Mouse (Mus musculus) embryonic facial prominence, embryonic 11.5 days (tissue): Measurements from ENCODE around the gene 1700028J19Rik. TPM values are rescaled to one million over a fixed set of nuclear protein-coding genes. Genes with fewer than 3 reads are reported as not detected.

Experiments used
- ATAC-seq: fragments of 200-750 bp; cut with Nextera tagmentation; replicated peaks from 2 replicates; pipeline ENCODE4 v1.8.0; 2017; ENCODE audit warnings: low read depth; ENCODE audit not compliant: insufficient number of reproducible peaks, low FRiP score, low TSS enrichment
- DNase-seq: peaks from one replicate; pipeline ENCODE4 v3.0.0-alpha.2; 2015; ENCODE audit warnings: low spot score
- H3K27ac ChIP-seq: fragments of 300-500 bp; sonication (generic); replicated peaks from 2 replicates; pipeline ENCODE4 v1.5.1; 2014; ENCODE audit warnings: mild to moderate bottlenecking, low read depth, low read length, control low read depth
- H3K27me3 ChIP-seq: fragments of 300-500 bp; sonication (generic); 2 replicates; pipeline ENCODE4 v1.6.1; 2014; ENCODE audit warnings: mild to moderate bottlenecking, low read length, moderate library complexity, mixed read lengths; ENCODE audit not compliant: control insufficient read depth, insufficient read depth
- H3K36me3 ChIP-seq: fragments of 300-500 bp; sonication (generic); replicated peaks from 2 replicates; pipeline ENCODE4 v1.6.1; 2014; ENCODE audit warnings: low read depth, mild to moderate bottlenecking, low read length, moderate library complexity, mixed read lengths; ENCODE audit not compliant: control insufficient read depth, insufficient read depth
- H3K4me1 ChIP-seq: fragments of 300-500 bp; sonication (generic); 2 replicates; pipeline ENCODE4 v1.6.1; 2014; ENCODE audit warnings: low read length, mixed read lengths; ENCODE audit not compliant: control insufficient read depth, insufficient read depth
- H3K4me2 ChIP-seq: fragments of 300-500 bp; sonication (generic); 2 replicates; pipeline ENCODE4 v1.6.1; 2014; ENCODE audit warnings: low read depth, mild to moderate bottlenecking, control low read depth, low read length, moderate library complexity
- H3K4me3 ChIP-seq: fragments of 300-500 bp; sonication (generic); 2 replicates; pipeline ENCODE4 v1.5.1; 2014; ENCODE audit warnings: low read depth, low read length, control low read depth
- H3K9ac ChIP-seq: fragments of 300-500 bp; sonication (generic); replicated peaks from 2 replicates; pipeline ENCODE4 v1.6.1; 2014; ENCODE audit warnings: mild to moderate bottlenecking, control low read depth, low read length
- H3K9me3 ChIP-seq: fragments of 300-500 bp; sonication (generic); replicated peaks from 2 replicates; pipeline ENCODE4 v1.6.1; 2016; ENCODE audit warnings: mild to moderate bottlenecking, low read length, inconsistent platforms, mixed read lengths; ENCODE audit not compliant: control insufficient read depth
- WGBS: fragments of 180-500 bp; shearing (Covaris S2); extraction: QIAGEN DNeasy Blood & Tissue Kit; methylation state at CpG from one replicate; pipeline ENCODE4 v1.1.7; 2014; 5-methylcytosine and 5-hydroxymethylcytosine counted together
- polyA plus RNA-seq: library from polyadenylated mRNA; unstranded; fragments of >200 nt; fragmentation: Nextera tagmentation; extraction: Ambion mirVana; gene quantifications from 2 replicates; pipeline ENCODE4 v1.2.1, GENCODE M21; 2014

Gene 1700028J19Rik
- polyA plus RNA-seq: 1.00 and 1.9 TPM in 2 replicates

GRCm38 (mm10) chr7:44246055-44246983 lies at the start of gene 1700028J19Rik, which contains the start of gene 2410002F23Rik:
Gene 1700028J19Rik (minus strand): TSS chr7:44246695.
Gene 2410002F23Rik (plus strand): TSS chr7:44246722.
- H3K4me1 ChIP-seq: no peaks in the 10 kb centered on the region
- no peaks in the 10 kb centered on the region for H3K27me3 ChIP-seq
- peak within 1 kb of the TSS; percentile 92 for H3K9ac ChIP-seq
- peak within 1 kb of the TSS; percentile 57 for H3K4me2 ChIP-seq
- peaks cover 9% of the 10 kb centered on the region for H3K36me3 ChIP-seq
- peak within 1 kb of the TSS; percentile 84 for H3K27ac ChIP-seq
- no peaks in the 10 kb centered on the region for H3K9me3 ChIP-seq
- ATAC-seq (peak; percentile 84), DNase-seq (peak; percentile 93)
- peak within 1 kb of the TSS; percentile 95 for H3K4me3 ChIP-seq
- WGBS: under 1% methylated on average over 61 of the region's 62 CpGs

DNA sequence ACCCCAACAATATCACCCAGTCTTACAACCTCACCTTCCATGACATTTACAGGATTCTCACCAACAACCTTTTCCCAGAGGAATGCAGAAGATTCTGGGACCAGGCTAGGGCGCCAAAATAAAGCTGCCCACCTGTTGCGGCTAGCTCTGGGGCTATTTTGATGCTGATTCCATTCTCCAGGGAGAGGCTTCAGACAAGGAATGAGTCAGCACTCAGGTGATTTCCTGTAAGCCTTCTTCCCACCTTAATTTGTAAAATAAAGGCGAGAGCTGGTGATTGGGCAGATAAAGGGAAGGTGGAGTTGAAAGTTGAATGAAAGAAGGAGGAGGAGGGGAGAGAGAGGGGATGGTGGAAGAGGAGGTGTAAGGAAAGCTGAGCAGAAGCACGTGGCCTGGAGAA lies 44.9 kb upstream of the 1700028J19Rik start:
- Histone ChIP-seq H3K27ac (no peak overlapping the region), H3K27me3 (no peaks in the 10 kb centered on the region), H3K4me2 (no peak overlapping the region), H3K36me3 (no peaks in the 10 kb centered on the region), H3K4me3 (no peak overlapping the region), H3K9me3 (no peaks in the 10 kb centered on the region), H3K9ac (no peak overlapping the region), H3K4me1 (no peaks in the 10 kb centered on the region)
- ATAC-seq (no peak), DNase-seq (no peak)
- WGBS: 49% methylated on average over 4 of the region's 4 CpGs

DNA sequence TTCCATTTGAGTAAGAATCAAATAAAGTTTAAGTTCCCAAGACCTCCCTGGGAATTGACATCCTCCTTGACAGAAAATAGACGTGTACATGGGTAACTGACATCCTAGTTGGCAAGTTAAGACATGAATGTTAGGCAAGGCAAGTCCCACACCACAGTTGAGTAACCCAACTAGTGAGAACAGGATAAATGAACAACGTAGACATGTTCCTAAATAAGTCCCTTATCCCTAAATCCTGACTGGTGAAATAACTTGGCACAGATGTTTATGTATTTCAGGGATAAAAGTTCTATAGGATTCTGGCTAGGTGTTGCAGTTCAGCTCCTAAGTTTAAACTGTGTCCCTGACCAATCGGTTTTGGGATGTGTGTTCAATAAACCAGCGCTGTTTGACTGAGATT lies 44.5 kb upstream of the 1700028J19Rik start:
- Histone ChIP-seq H3K4me2 (no peak overlapping the region), H3K9me3 (no peaks in the 10 kb centered on the region)

DNA sequence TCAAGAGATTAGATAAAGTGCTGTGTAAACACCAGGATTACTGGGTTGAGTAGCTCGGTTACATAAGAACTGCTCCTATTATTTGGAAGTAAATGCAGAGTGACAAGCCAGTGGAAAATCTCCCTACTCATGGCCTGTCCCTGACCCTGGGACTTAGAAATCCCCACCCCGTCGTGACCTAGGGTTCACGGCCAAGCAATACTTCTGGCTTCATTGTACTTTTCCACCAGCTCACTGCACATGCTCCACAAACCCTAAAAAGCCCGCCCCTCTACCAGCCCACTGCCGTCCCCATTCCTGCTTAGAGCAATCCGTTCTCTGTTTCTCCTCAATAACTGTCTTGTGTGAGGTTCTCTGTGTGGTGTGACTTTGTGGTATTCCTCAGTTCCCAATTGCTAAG lies 41.3 kb upstream of the 1700028J19Rik start:
- WGBS: 72% methylated on average over 7 of the region's 7 CpGs

More for the DNA sequence above, 44.5 kb upstream of the 1700028J19Rik start:
- DNase-seq (no peak), ATAC-seq (no peak)
- no peaks in the 10 kb centered on the region for H3K27me3 ChIP-seq
- no peak overlapping the region for H3K9ac ChIP-seq
- no peak overlapping the region for H3K4me3 ChIP-seq
- no peaks in the 10 kb centered on the region for H3K4me1 ChIP-seq
- no peaks in the 10 kb centered on the region for H3K36me3 ChIP-seq
- no peak overlapping the region for H3K27ac ChIP-seq
- 76% methylated on average over 4 of the region's 4 CpGs for WGBS

GRCm38 (mm10) chr7:44281586-44281985 lies 35.1 kb upstream of the 1700028J19Rik start:
- H3K36me3 ChIP-seq: no peaks in the 10 kb centered on the region
- no peak overlapping the region for H3K4me3 ChIP-seq
- 78% methylated on average over 7 of the region's 7 CpGs for WGBS
- no peaks in the 10 kb centered on the region for H3K4me1 ChIP-seq
- DNase-seq (no peak), ATAC-seq (no peak)
- H3K27ac ChIP-seq: no peak overlapping the region
- no peaks in the 10 kb centered on the region for H3K27me3 ChIP-seq
- H3K9me3 ChIP-seq: no peaks in the 10 kb centered on the region
- H3K4me2 ChIP-seq: no peak overlapping the region
- H3K9ac ChIP-seq: no peak overlapping the region

More for the DNA sequence above, 41.3 kb upstream of the 1700028J19Rik start:
- ATAC-seq: no peak
- H3K4me2 ChIP-seq: no peak overlapping the region
- no peak overlapping the region for H3K27ac ChIP-seq
- H3K36me3 ChIP-seq: no peaks in the 10 kb centered on the region
- no peaks in the 10 kb centered on the region for H3K27me3 ChIP-seq
- no peak for DNase-seq
- no peaks in the 10 kb centered on the region for H3K9me3 ChIP-seq
- H3K9ac ChIP-seq: no peak overlapping the region
- H3K4me1 ChIP-seq: no peaks in the 10 kb centered on the region
- no peak overlapping the region for H3K4me3 ChIP-seq

GRCm38 (mm10) chr7:44280959-44281358 lies 34.5 kb upstream of the 1700028J19Rik start:
- H3K4me3 ChIP-seq: no peak overlapping the region
- no peaks in the 10 kb centered on the region for H3K9me3 ChIP-seq
- H3K9ac ChIP-seq: no peak overlapping the region
- H3K27me3 ChIP-seq: no peaks in the 10 kb centered on the region
- no peak for ATAC-seq
- H3K36me3 ChIP-seq: no peaks in the 10 kb centered on the region
- no peak overlapping the region for H3K27ac ChIP-seq
- DNase-seq: no peak
- no peaks in the 10 kb centered on the region for H3K4me1 ChIP-seq
- WGBS: 64% methylated on average over 1 of the region's 1 CpGs
- no peak overlapping the region for H3K4me2 ChIP-seq

DNA sequence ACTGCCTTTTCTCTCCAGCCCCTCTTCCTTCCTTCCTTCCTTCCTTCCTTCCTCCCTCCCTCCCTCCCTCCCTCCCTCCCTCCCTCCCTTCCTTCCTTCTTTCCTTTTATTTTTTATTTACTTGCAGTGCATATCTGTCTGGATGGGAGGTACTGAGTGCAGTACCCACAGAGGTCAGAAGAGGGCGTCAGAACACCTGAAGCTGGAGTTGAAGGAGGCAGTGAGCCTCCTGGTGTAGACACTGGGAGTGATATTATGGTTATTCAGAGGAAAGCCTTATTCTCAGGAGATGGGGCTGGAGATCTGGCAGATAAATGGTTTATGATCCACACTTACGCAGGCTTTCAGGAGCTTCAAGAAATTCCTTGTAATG lies 30.7 kb upstream of the 1700028J19Rik start:
- 42% methylated on average over 2 of the region's 2 CpGs for WGBS
- H3K9ac ChIP-seq: no peak overlapping the region
- no peak overlapping the region for H3K4me2 ChIP-seq
- no peak for ATAC-seq
- H3K27ac ChIP-seq: no peak overlapping the region
- H3K9me3 ChIP-seq: no peaks in the 10 kb centered on the region
- H3K36me3 ChIP-seq: no peaks in the 10 kb centered on the region
- H3K27me3 ChIP-seq: no peaks in the 10 kb centered on the region
- H3K4me3 ChIP-seq: no peak overlapping the region
- no peaks in the 10 kb centered on the region for H3K4me1 ChIP-seq
- DNase-seq: no peak
